Mouse (Mus musculus) right cerebral cortex, postnatal 36 days (tissue): ENCODE measurements at regions not wholly inside any gene's neighbourhood (a gene's known extent, or its start where the extent isn't known, plus 50 kb on each side); places are given as distances from the start of the nearest gene placed in this dataset.

Experiments used
- DNase-seq, 2 experiments: peaks; one replicate each; pipeline ENCODE4 v3.0.0; 2022; ENCODE audit warnings: low spot score in 2 of 2, mixed read lengths in 1 of 2

DNA sequence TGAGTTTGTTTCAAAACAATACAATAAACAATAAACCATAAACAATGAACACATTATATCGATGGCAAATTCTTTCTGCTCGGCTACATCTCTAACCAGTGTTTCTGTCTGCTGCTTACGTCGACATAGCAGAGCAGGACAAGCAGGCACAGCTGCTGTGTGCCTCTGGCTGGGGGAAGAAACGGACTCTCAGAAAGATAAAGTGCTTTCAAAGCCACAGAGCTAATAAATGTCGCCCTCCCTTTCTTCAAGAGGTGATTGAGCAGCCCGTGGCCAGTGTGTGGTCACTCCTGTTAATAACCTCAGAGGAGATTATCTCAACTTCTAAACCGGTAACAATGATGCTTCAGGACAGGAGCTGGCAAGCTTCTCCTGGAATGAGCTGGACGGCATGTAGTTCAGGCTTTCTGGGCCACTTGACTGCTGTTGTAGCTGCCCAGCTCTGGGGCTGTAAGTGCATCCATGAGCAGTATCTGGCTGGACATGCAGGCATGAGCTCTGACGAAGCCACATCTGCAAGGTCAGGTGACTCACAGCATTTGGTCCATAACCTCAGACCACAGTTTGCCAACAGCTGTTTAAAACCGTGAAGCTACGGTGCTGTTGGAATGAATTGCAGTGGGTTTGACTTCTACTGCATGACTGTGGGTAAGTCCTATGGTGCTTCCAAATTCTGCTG is 55.6 kb downstream of the Evx1 start:
- no peak for DNase-seq

DNA sequence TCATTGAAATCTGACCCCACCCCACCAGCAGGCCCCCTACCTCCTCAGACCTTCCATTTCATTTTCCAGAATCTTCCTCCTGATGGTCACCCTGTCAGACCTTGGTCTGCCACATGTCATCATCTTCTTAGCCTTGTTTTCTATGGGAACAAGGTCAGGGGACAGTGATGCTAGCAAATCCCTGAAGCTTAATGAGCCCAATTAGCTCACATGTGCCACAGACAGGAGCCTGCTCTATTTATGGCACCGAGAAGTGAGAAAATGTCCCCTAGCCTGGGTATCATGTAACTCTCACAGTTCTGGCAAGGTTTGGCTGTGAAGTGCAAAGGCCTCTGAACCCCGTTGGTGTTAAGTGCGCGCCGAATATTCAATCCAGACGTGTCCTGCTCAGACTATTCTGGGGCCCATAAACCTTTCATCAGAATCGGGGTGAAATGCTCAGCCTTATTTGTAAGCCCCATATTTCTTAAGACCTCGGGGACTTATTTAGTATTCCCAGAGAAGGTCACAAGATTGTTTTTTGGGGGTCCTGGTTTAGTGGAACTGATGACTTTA is 57.6 kb downstream of the Evx1 start:
- DNase-seq: no peak

DNA sequence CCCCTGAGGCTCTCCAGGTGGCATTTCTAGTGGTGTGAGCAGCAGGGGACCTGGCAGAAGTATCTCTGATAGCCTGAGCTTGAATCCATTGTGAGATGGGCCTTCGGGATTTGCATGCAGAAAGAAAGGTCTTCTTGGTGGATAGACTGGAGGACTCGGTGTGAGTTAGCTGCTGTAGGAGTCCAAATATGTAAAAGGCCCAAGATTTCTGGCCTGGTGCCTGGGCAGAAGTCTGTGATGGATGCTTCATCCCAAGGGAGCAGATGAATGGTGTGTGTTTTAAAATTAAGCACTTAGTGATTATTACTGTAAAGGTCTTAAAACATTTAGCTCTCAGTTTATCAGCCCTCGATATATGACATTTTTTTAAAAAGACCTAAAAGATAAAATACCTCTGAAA is 65.8 kb downstream of the Evx1 start:
- no peak for DNase-seq

DNA sequence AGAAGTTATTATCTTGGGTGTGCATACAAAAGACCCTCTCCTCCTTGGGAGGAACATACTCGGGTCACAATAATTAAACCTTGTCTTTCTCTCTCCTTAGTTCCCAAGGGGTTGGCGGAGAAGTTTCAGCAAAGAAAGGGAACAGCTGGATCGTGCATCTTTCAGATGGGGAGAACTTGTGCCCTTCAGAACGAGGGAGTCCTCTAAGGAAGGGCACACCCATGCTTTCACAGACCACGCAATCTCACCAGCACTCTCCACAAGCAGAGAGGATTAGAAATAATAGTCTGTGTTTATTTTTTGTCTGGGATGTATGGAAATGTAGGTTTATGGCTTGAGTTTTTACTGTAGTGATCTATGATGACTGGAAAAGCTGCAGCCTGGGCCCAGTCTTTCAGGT is 66.3 kb downstream of the Evx1 start:
- no peak for DNase-seq

DNA sequence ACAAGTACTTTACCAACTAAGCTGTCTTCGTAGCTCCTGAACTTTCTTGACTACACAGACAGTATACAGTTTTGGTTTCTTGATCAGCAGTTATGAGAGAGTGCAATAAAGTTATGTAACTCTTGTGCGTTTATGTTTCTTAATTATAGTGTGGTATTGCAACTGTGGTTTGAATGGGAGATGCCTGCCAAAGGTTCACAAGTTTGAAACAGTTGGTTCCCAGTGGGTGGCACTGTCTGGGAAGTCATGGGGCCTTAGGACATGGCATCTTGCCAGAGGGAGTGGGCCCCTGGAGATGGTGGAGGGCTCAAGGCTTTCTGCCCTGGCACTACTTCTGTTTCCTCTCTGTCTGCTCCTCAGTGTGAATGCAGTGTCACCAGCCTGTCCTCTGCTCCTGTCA is 71.7 kb downstream of the Evx1 start:
- no peak for DNase-seq

DNA sequence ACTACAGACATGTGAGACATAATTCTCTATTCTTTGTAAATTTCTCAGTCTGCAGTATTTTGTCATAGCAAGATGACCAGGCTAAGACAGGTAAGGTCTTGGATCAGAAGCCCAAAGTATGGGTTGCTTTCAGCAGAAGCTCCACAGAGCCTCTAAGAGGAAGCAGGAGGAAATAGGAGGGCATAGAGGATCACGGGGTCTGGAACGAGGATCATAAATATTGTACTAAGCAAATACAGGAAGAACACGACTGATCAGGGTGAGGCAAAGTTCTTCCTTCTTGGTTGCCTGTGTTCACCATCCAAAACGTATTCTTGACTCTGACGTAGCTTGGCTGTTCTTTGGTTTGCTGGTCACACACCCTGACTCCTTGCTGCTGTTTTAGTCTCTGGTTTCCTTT is 88.1 kb downstream of the Evx1 start:
- DNase-seq: no peak

DNA sequence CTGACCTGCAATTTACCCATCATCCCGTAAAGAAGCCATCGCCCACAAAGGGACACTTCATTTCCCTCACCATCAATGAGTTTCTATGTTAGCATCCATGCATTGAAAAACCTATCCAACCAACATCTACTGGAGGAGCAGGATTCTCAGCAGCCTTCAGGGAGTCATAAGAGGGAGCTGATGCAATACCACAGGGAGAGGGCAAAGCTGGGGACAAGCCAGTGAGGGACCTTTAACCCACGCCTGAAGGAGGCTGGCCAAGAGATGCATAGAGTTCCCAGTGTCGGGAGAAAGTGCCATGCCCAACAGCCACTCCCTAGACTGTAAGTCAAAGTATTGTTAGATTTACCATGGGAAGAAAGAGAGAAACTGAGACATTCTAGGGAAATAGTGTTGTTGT is 96.7 kb downstream of the Evx1 start:
- DNase-seq: no peak

DNA sequence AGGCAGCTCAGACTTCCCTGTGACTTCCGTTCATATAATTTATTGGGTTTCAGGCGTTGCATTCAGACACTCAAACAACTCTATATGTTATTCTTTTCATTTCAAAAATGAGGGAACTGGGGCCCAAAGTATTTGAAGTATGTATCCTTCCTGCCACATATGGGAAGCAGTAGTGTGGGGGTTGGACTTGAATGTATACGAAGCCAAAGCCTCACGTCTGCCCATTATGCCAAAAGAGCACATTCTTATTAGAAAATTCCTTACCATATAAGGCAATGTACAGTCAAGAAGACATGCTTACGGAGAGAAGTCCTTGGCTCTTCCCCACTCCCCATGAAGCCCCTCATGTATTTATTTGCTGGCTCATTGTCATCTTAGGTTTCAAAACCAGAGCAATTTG is 97.4 kb downstream of the Evx1 start:
- DNase-seq: no peak

DNA sequence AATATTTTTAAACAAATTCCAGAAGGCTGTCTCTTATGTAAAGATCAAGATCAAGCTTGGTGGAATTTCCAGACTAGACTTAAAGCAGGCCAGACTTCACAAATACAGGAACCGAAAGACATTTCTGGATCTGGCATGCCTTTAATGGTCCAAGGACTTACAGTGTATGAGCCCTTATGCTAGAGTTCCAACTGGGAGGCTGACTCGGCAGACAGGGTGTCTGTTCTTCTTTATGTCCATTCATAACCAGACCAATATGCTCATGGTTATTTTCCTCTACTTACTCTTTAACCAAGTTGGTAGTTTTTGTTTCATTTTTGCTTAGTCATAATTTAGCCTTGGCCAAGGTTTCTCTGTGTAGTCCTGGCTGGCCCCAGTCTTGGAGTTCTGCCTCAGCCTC is 98.0 kb downstream of the Evx1 start:
- no peak for DNase-seq

DNA sequence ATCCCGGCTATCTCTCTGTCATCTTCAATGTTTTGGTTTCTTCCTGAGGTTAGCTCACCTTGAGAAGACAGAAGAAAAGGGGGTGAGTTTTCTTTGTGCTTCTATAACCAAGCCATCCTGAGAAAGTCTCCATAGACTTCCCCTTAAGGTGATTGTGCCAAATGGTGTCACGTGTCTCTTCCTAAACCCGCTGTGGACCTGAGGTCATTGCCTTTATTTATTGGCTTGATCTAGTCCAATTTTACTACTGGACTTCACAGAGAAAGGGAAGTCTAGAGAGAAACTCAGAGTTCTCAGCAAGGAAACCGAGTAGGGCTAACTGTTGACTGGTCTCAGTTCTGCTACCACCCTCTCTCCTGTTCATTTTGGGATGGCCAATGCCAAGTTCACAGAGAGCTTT is 100.3 kb downstream of the Evx1 start:
- no peak for DNase-seq

DNA sequence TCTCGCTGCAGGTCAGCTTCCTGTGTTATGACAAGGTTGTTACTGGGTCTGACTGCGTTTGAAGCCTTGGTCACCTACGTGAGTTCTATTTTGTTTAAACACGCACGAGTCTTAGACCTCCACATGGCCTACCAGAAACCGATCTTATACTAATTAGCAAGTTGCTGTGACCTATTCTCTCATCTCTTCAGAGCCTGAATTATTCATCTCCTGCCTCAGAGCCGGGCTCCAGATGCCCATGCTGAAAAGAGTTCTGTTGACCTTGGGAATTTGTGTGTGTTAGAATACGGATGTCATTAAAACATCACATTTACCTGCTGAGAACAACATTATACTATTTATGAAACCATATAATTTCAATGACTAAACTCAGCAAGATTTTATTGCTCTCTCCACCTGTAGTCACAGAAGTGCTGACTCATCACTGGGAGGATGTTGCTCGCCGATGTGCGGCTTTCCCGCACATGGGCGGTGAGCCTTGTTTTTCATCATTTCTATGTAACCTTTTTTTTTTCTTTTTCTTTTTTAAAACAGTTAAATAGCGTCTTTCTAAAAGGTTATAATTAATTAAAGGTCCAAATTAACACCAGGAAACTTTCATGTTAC is 102.1 kb downstream of the Evx1 start:
- DNase-seq: no peak

DNA sequence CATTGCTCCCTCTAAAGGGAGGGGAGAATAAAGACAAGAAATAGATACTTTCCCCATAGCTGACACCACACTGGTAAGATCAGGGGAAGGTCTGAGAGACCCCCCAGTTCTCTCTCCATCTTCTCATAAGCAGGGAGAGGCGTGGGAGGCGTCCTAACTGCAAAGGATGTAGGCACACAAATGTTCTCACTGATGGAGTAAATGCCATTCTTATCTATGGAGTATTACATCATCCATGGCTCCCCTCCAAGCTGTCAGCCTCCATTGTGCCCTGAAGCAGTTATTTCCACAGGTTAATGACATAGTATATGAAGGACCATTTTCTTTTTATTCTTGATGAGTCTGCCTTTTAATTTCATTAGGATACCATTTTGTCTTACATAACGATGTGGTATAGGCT is 103.2 kb downstream of the Evx1 start:
- no peak for DNase-seq

DNA sequence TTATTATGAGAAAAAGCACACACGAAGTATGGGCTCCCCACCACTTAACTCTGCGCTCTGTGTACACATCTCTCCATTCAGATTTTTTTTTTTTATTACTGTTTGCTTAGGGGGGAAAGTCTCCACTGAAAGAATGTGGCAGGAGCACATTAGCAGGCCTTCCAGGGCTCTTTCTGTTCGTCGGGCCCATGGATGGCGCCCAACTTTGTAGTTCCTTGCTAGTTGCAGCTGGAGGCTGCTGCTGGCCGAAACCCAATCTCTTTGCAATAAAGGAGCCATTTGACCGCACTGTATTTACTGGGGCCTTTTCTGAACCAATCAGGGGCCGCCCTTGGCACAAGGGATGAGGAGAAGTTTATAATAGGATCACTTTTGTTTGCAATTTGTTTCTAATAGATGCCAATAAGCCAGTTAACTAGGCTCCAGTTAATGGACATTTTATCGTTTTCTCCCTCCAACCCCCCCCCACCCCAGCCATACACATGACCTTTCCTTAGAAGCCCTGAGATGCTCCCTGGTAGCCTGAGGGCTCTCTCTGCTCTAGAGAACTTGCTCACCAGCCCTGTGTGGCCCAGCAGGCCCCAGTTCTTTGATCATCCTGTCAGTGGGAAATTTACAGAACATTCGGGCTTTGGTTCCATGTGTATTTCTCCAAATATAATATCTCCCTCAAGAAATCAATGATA is 104.3 kb downstream of the Evx1 start:
- DNase-seq: no peak

DNA sequence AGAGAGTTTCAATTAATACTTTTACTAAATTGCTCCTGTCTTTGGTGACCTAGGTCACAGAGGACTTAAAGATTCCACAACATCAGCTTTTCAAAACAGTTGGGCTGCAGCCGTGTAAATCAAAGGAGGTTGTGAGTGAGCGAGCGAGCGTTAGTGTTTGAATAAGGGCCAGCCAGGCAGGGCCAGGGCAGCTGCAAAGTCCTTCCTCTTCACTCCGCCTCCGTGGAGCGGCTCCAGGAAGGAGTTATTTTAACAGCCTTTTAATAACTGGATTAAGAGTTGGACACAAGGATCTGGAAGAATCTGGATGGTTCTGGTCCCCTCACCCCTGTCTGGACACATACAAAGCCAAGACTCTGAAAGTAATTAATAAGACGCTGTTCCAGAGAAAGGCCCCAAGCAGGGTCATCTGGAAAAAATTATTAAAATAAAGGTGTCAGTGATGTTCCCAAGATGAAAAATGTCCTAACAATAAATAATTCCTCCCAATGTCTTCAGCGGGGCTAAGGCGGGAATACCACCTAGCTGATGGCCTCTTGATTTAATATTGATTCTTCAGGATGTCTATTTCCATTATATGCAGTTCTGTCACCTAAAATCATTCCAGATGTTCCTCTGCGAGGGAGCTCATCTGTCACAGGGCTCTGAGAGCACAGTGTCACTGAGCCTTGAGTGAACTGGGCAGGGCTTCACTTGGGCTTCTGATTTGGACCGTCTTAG is 105.3 kb downstream of the Evx1 start:
- DNase-seq: no peak

DNA sequence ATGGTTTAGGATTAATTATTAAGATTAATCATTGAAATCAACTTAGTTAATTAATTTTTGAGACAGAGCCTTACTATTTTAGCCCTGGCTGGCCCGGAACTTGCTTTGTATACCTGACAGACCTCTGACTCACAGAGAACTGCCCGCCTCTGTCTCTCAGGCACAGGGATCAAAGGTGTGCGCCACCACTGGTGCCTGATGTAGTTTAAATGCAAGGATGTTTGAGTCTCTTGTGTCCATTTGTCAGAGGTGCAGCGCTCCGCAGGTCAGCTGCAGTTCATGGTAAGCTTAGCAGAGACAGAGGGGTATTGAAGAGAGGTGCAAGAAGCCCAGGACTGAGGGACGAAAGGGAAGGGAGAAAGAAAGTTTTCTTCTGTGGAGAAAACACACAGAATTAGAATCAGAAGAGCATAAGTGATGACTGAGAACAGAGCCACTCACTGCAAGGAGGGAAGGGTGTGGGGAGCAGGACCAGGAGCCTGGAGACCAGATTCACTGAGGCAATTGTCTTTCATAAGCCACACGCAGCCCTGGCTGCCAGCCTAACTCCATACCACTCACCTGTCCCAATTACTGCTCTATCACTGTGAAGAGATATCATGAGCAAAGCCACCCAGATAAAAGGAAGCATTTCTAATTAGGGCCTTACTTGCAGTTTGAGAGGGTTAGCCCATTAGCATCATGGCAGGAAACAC is 107.1 kb downstream of the Evx1 start:
- no peak for DNase-seq

DNA sequence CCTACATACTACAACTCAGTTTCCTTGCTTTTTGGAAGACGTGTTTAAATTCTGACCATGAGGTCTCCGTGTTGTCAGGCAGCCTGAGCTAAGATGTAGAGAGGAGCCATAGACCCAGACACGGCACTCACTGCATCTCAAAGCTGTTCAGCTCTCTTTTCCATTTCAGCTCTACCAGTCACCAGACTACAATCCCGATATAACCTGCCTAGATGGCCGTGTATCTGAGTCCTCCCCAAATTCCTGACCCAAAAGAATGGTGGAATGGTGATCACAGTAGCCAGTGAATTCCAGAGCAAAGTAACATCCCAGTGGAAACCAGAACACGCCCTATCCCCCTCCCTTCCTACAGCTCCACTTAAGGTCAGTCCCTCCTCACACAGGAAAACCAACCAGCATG is 108.5 kb downstream of the Evx1 start:
- no peak for DNase-seq

DNA sequence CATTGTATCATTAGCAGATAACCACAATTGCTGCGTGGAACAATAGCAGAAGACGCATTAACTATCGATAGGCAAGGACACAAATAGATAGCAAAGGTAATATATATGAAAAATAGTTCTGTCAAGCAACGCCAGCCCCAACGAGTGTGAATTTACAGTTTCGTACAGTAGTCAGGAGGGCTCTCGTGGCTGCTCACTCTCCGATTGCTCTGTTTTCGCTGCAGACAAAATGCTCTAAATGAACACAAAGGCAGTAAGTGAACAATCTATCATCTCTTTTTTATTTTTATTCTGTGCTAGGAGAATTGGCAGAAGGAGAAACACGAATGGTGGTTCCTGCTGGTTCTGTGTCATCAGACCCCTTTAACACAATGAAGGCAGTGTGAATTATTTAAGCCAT is 109.4 kb downstream of the Evx1 start:
- DNase-seq: no peak

DNA sequence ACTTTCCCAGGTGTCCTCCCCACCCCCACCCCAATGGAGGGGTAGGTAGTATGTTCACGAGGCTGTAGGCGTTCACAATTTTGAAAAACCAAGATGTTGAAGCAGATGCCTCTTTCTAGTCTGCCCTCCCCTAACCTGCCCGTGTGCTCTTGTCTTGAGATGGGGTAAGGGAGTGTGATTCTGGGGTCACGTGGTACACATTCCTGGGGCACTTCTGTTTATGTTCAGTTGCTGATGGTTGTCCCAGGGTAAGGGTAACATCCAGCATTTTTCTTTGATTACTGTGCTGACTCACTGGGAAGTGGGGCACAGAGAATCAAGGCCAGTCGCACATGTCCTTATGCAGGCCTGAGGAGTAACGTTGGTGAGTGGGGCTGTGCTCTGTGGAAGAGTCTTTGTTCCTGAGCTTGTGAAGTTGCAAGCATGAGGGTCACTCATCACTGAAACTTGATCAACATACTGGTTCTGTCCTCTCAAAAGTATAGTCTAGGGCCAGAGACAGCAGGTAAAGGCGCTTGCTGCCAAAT is 110.3 kb downstream of the Evx1 start:
- no peak for DNase-seq

DNA sequence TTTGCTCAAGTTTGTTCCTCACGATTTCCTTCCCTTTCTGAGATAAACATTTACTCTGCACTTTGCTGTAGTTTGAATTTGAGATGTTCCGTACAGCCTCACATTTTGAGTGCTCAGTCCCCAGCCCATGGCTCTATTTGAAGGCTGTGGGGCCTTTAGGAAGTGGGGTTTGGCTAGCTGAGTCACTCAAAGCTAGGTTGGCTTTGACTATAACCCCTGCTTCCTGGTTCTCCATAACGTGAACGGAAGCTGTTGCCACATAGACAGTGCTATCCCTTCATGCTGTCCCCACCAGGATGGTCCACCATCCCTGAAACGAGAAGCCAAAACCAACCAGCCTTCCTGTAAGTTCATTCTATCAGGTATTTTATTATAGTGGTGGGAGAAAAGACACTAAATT is 111.1 kb downstream of the Evx1 start:
- DNase-seq: no peak

DNA sequence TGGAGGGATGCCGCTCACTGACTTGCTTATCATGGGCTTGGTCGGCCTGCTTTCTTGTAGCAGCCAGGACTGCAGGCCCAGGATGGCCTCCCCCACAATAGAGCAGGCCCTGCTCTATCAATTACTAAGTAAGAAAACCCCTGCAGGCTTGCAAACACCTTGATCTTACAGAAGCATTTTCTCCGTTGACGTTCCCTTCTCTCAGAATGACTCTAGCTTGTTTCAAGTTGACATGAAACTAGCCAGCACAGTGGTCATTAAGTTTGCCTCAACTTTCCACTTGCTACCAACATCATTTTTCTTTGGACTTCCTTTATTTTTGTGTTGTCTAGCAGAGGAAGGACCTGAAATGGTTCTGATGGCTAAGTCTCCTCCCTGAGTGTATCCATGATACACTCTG is 111.8 kb downstream of the Evx1 start:
- no peak for DNase-seq

DNA sequence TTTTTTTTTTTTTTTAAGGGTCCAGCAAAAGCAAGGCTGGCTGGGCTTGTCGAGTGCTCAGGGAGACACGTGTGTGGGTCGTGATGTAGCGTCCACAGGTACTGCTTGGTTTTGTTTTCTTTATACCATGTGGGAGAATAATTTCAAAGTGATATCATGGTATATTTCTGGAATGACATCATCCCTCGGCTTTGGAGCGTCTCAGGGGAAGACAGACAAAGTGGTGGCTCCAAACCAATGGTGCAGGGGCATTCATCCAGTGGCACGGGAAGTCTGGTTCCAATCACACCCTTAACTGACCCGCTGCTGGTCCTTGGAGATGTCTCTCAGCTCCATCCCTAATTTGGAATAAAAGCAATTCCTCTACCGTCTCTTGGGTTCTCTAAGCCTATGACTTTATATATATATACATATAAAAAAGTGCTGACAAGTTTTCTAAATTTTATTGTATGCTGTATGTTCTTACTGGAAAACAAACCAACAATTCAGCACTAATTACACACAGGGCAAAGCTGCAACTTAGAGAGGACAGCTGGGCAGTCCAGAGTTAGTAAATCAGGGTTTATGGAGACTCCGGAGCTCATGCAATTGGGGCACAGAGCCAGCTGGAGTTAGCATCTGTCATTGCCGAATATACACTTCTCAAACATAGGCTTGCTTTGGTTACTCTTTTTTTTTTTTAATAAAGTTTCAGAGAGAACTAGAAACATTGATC is 115.3 kb downstream of the Evx1 start:
- DNase-seq: no peak
